Mouse (Mus musculus) brain, embryonic 14.5 days (tissue): ENCODE results near the gene Gm49388.

Experiments
- CTCF ChIP-seq: fragments of 200-500 bp; IDR thresholded peaks from 2 replicates; pipeline ENCODE4 v1.5.1; 2012; ENCODE audit warnings: inconsistent platforms, mild to moderate bottlenecking, moderate library complexity, borderline replicate concordance; ENCODE audit not compliant: insufficient read depth, insufficient read length; ENCODE audit errors: extremely low read depth
- POLR2A ChIP-seq: fragments of 200-500 bp; IDR thresholded peaks from 2 replicates; pipeline ENCODE4 v1.6.1; 2012; ENCODE audit warnings: mild to moderate bottlenecking, inconsistent platforms, borderline replicate concordance; ENCODE audit not compliant: poor library complexity, insufficient read depth, insufficient read length, severe bottlenecking; ENCODE audit errors: extremely low read depth

- TF ChIP-seq POLR2A (no peak), CTCF (no peak)
These were observed 30.8 kb downstream of the Gm49388 start for GRCm38 (mm10) chr7:127815954-127816821.
